Mouse (Mus musculus): ENCODE data around the gene Klk15.
"Not testable (repeated sequence)": the region's sequence is repeated elsewhere in the genome, so short reads cannot be mapped to it uniquely, and the experiment has no call there.

The Klk15 gene

GRCm38 (mm10) chr7:43933440-43933839 lies at the start of gene Klk15:
Klk15 (plus strand) TSS chr7:43933740.
- no peak for DNase-seq

GRCm38 (mm10) chr7:43891365-43891764 lies 42.2 kb upstream of the Klk15 start:
- no peak for DNase-seq

- DNase-seq, result no peak
Measured at GRCm38 (mm10) chr7:43891788-43892187, 41.8 kb upstream of the Klk15 start.

GRCm38 (mm10) chr7:43894836-43895235 lies 38.7 kb upstream of the Klk15 start:
- peak; percentile 82 for DNase-seq

- no peak for DNase-seq
Measured at GRCm38 (mm10) chr7:43914821-43915220, 18.7 kb upstream of the Klk15 start.

- no peak for DNase-seq
Measured at GRCm38 (mm10) chr7:43918426-43918825, 15.1 kb upstream of the Klk15 start.

GRCm38 (mm10) chr7:43918871-43919270 lies 14.7 kb upstream of the Klk15 start:
- no peak for DNase-seq

GRCm38 (mm10) chr7:43919559-43920451 lies 13.7 kb upstream of the Klk15 start:
- DNase-seq, result peak; percentile 75

- no peak for DNase-seq
Measured at GRCm38 (mm10) chr7:43920582-43920981, 13.0 kb upstream of the Klk15 start.

- no peak for DNase-seq
Measured at GRCm38 (mm10) chr7:43921087-43921486, 12.5 kb upstream of the Klk15 start.

- no peak for DNase-seq
Measured at GRCm38 (mm10) chr7:43921941-43922340, 11.6 kb upstream of the Klk15 start.

GRCm38 (mm10) chr7:43925985-43926384 lies 7.6 kb upstream of the Klk15 start:
- DNase-seq, result no peak

- peak; percentile 16 for DNase-seq
Measured at GRCm38 (mm10) chr7:43928521-43928920, 5.0 kb upstream of the Klk15 start.

- no peak for DNase-seq
Measured at GRCm38 (mm10) chr7:43932337-43932736, 1.2 kb upstream of the Klk15 start.

GRCm38 (mm10) chr7:43934747-43935146 lies 1.2 kb downstream of the Klk15 start:
- no peak for DNase-seq

- DNase-seq, result no peak
Measured at GRCm38 (mm10) chr7:43936551-43936950, 3.0 kb downstream of the Klk15 start.

- not testable (repeated sequence) for DNase-seq
Measured at GRCm38 (mm10) chr7:43942293-43942692, 8.8 kb downstream of the Klk15 start.

- DNase-seq, result no peak
Measured at GRCm38 (mm10) chr7:43944727-43945264, 11.3 kb downstream of the Klk15 start.

GRCm38 (mm10) chr7:43950364-43950763 lies 16.8 kb downstream of the Klk15 start, which contains the start of gene Klk1b8:
Klk1b8 (plus strand) TSS chr7:43950664.
- no peak for DNase-seq

GRCm38 (mm10) chr7:43952703-43953102 lies 19.2 kb downstream of the Klk15 start:
- peak; percentile 11 for DNase-seq

GRCm38 (mm10) chr7:43966451-43966850 lies 32.9 kb downstream of the Klk15 start, which contains the start of gene Klk1b1:
Klk1b1 (plus strand) TSS chr7:43966751.
- no peak for DNase-seq

- no peak for DNase-seq
Measured at GRCm38 (mm10) chr7:43967058-43967457, 33.5 kb downstream of the Klk15 start.

GRCm38 (mm10) chr7:43967612-43968011 lies 34.1 kb downstream of the Klk15 start:
- no peak for DNase-seq

- not testable (repeated sequence) for DNase-seq
Measured at GRCm38 (mm10) chr7:43975761-43976160, 42.2 kb downstream of the Klk15 start, which contains the start of gene Klk1b9. Klk1b9 (plus strand) TSS chr7:43976061.

All from right cerebral cortex, adult 18-20 months (tissue).